Mouse (Mus musculus): ENCODE data around the gene Slc16a12. TPM values are rescaled to one million over a fixed set of nuclear protein-coding genes. Genes with fewer than 3 reads are reported as not detected.
"Not testable (repeated sequence)": the region's sequence is repeated elsewhere in the genome, so short reads cannot be mapped to it uniquely, and the experiment has no call there.

Gene Slc16a12
- polyA plus RNA-seq, 1 experiment = 59.6 TPM

DNA sequence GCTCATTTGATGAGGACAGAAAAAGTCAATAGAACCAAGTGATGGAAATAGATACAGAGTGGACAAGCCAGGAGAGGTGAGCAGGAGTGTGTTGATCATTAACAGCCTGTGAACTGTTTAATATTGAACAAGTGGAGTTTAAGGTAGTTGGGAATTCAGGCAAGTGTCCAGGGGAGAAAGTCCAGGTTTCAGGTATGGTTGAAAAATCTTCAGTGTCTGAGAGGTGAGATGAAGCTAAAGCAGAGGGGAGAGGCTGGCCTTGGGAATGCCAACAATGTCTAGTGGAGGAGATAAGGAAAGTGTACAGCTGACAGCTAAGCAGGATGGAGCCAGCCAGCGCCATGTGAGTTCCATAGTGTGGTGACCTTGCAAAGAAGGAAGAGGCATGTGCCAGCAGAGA, 11.7 kb upstream of the Slc16a12 start:
- Histone ChIP-seq H3K27ac (ENCODE audit: insufficient read depth, low read depth, low read length) (peak overlapping the region; percentile 96), H3K27me3 (replicated peaks; ENCODE audit: control insufficient read depth, insufficient read depth, low read length) (no peaks in the 10 kb centered on the region), H3K4me1 (ENCODE audit: control insufficient read depth, insufficient read depth, low read length) (peaks cover 24% of the 10 kb centered on the region; the same call in 1 of the 2 replicates), H3K4me3 (ENCODE audit: insufficient read depth, low read depth, low read length) (no peak overlapping the region), H3K36me3 (ENCODE audit: control insufficient read depth, insufficient read depth, low read length) (no peaks in the 10 kb centered on the region)
- TF ChIP-seq CTCF (conservative IDR thresholded peaks at IDR 0.05; ENCODE audit: insufficient read depth, insufficient read length, low read depth, low read length) (no peak), POLR2A (IDR thresholded peaks at IDR 0.05; ENCODE audit: low read depth, low read length) (no peak)
- peak; percentile 95 for DNase-seq
- WGBS = 25% methylated on average over 1 of the region's 1 CpGs

DNA sequence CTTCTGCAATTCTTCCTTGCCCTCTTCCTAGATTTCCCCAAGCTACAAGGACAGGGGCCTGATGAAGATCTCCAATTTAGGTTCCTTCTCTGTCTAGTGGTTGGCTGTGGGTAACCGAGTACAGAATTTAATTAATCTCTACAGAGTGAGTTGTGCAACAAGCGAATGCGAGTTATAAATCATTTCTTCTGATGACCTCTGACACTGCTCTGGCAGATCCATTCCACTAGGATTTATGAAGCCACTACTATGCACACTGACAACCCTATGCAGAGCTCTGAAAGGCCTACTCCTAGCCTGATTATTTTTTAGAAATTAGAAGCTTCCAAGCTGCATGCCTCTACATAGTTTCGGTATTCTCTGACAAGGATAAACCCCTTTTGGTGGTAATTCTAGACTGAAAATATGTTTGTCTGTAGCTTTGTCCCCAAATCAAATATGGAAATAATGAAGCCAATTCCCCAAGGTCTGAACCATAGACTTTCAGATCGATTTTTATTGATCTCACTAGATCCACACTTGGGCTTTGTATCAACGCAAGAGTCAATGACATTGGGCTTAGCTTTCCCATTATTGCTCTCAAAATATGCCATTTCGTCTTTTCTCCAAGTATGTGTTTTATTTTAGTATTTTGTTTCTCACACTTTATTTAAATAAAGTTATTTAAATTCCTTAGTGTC, 9.6 kb upstream of the Slc16a12 start:
- H3K4me3 ChIP-seq (ENCODE audit: insufficient read depth, low read depth, low read length) = no peak overlapping the region
- no peaks in the 10 kb centered on the region for H3K36me3 ChIP-seq (ENCODE audit: control insufficient read depth, insufficient read depth, low read length)
- TF ChIP-seq CTCF (conservative IDR thresholded peaks at IDR 0.05; ENCODE audit: insufficient read depth, insufficient read length, low read depth, low read length) = no peak
- no peak for TF ChIP-seq POLR2A (IDR thresholded peaks at IDR 0.05; ENCODE audit: low read depth, low read length)
- 77% methylated on average over 7 of the region's 7 CpGs for WGBS
- peak; percentile 30 for DNase-seq
- peaks cover 26% of the 10 kb centered on the region; the same call in 1 of the 2 replicates for H3K4me1 ChIP-seq (ENCODE audit: control insufficient read depth, insufficient read depth, low read length)
- H3K27me3 ChIP-seq (replicated peaks; ENCODE audit: control insufficient read depth, insufficient read depth, low read length) = no peaks in the 10 kb centered on the region
- H3K27ac ChIP-seq (ENCODE audit: insufficient read depth, low read depth, low read length) = no peak overlapping the region

DNA sequence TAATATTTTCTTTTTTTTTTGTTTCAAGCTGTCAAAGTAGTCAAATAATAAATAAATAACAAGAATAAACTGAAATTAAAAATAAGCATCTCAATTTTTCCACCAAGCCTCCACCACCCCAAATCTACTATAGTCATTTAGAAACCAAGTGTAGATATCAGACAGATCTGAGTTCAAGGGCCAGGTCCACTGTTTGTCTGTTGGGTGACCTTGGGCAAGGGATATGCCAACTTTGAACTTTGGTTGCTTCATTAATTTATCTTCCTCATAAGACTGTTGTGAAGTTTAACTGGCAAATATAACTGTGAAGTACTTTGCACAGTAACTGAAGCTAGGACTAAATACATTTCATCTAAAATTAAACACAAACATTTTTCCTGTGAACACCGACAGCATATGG, 8.6 kb upstream of the Slc16a12 start:
- DNase-seq = peak; percentile 42
- 73% methylated on average over 1 of the region's 1 CpGs for WGBS
- Histone ChIP-seq H3K27ac (ENCODE audit: insufficient read depth, low read depth, low read length) (no peak overlapping the region), H3K4me1 (ENCODE audit: control insufficient read depth, insufficient read depth, low read length) (peaks cover 26% of the 10 kb centered on the region; the same call in 1 of the 2 replicates), H3K36me3 (ENCODE audit: control insufficient read depth, insufficient read depth, low read length) (no peaks in the 10 kb centered on the region), H3K4me3 (ENCODE audit: insufficient read depth, low read depth, low read length) (no peak overlapping the region), H3K27me3 (replicated peaks; ENCODE audit: control insufficient read depth, insufficient read depth, low read length) (no peaks in the 10 kb centered on the region)
- TF ChIP-seq CTCF (conservative IDR thresholded peaks at IDR 0.05; ENCODE audit: insufficient read depth, insufficient read length, low read depth, low read length) (no peak), POLR2A (IDR thresholded peaks at IDR 0.05; ENCODE audit: low read depth, low read length) (no peak)

DNA sequence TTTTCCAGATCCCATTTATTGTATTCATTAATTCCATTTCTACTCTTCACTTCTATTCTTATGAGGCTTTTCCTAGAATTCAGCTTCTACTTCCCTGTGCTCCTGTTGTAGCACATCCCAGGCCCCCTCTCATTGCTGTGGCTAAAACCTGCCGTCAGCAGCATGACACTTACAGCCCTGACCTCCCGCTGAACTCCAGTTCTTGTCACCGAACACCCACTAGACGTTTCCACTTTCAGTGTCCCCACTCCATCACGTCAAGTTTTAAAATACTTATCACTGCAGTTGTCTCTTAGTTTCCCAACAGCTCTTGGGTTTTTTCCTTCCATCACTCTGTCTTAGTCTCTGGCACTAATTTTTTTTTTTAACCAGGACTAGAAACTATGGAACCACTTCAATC, 6.2 kb upstream of the Slc16a12 start:
- no peaks in the 10 kb centered on the region for H3K27me3 ChIP-seq (replicated peaks; ENCODE audit: control insufficient read depth, insufficient read depth, low read length)
- peaks cover 17% of the 10 kb centered on the region; the same call in 1 of the 2 replicates for H3K4me1 ChIP-seq (ENCODE audit: control insufficient read depth, insufficient read depth, low read length)
- H3K36me3 ChIP-seq (ENCODE audit: control insufficient read depth, insufficient read depth, low read length) = no peaks in the 10 kb centered on the region
- 43% methylated on average over 5 of the region's 5 CpGs for WGBS
- TF ChIP-seq POLR2A (IDR thresholded peaks at IDR 0.05; ENCODE audit: low read depth, low read length) (no peak), CTCF (conservative IDR thresholded peaks at IDR 0.05; ENCODE audit: insufficient read depth, insufficient read length, low read depth, low read length) (no peak)
- H3K27ac ChIP-seq (ENCODE audit: insufficient read depth, low read depth, low read length) = no peak overlapping the region
- H3K4me3 ChIP-seq (ENCODE audit: insufficient read depth, low read depth, low read length) = no peak overlapping the region
- no peak for DNase-seq

DNA sequence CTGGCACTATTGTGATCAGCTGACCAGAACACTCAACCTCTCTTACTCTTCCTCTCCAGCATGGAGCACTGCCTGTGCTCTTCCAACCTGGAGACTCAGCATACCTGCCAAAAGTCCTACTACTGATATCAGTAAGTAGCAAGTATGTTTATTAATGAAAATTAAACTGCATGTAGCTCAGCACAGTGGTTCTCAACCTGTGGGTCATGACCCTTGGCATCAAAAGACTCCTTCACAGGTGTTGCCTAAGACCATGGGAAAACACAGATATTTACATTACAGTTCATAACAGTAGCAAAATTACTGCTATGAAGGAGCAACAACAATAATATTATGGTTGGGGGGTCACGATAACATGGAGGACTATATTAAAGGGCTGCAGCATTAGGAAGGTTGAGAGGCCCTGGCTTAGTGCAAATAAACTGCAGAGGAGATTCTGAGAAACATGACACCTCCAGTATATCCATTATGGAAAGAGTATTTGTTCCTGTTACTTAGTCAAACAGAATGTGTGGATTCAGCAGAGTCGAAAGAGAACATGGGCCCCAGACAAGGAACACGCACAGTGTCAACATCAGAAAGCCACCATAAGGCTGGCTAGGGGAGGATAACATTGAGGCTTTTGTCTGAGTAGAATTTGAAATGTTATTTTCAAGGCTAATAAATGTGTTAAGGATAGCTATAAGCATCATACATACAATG, 5.5 kb upstream of the Slc16a12 start:
- no peak for TF ChIP-seq CTCF (conservative IDR thresholded peaks at IDR 0.05; ENCODE audit: insufficient read depth, insufficient read length, low read depth, low read length)
- no peak for TF ChIP-seq POLR2A (IDR thresholded peaks at IDR 0.05; ENCODE audit: low read depth, low read length)
- 79% methylated on average over 3 of the region's 3 CpGs for WGBS
- Histone ChIP-seq H3K27ac (ENCODE audit: insufficient read depth, low read depth, low read length) (no peak overlapping the region), H3K27me3 (replicated peaks; ENCODE audit: control insufficient read depth, insufficient read depth, low read length) (no peaks in the 10 kb centered on the region), H3K36me3 (ENCODE audit: control insufficient read depth, insufficient read depth, low read length) (no peaks in the 10 kb centered on the region), H3K4me3 (ENCODE audit: insufficient read depth, low read depth, low read length) (no peak overlapping the region), H3K4me1 (ENCODE audit: control insufficient read depth, insufficient read depth, low read length) (peaks cover 13% of the 10 kb centered on the region; the same call in 1 of the 2 replicates)
- no peak for DNase-seq

DNA sequence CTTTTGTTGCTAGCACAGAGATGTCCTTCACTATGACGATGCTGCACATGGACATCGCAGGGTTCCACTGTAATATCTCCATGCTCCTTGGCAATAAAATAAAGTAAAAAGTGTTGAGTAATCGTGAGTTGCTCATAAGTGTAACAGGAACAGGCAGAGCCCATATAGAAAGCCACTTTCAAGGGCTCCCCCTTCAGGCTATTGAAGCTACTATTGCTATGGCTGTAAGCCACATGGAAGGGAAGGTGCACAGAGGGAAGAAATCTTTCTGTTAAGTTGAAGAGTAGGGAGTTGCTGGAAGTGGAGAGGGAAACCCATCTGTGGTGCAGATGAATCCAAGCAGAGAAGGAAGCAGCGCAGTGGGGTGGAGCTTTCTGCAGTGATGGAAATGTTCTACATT, 4.1 kb upstream of the Slc16a12 start:
- H3K36me3 ChIP-seq (ENCODE audit: control insufficient read depth, insufficient read depth, low read length) = no peaks in the 10 kb centered on the region
- WGBS = 83% methylated on average over 4 of the region's 4 CpGs
- peak; percentile 45 for DNase-seq
- no peaks in the 10 kb centered on the region for H3K27me3 ChIP-seq (replicated peaks; ENCODE audit: control insufficient read depth, insufficient read depth, low read length)
- no peak overlapping the region for H3K4me3 ChIP-seq (ENCODE audit: insufficient read depth, low read depth, low read length)
- no peak overlapping the region for H3K27ac ChIP-seq (ENCODE audit: insufficient read depth, low read depth, low read length)
- no peak for TF ChIP-seq POLR2A (IDR thresholded peaks at IDR 0.05; ENCODE audit: low read depth, low read length)
- 0 out of 2 replicates have a peak, but pooled peaks have one; percentile 17 for TF ChIP-seq CTCF (conservative IDR thresholded peaks at IDR 0.05; ENCODE audit: insufficient read depth, insufficient read length, low read depth, low read length)
- H3K4me1 ChIP-seq (ENCODE audit: control insufficient read depth, insufficient read depth, low read length) = peaks cover 3% of the 10 kb centered on the region; the same call in 1 of the 2 replicates

DNA sequence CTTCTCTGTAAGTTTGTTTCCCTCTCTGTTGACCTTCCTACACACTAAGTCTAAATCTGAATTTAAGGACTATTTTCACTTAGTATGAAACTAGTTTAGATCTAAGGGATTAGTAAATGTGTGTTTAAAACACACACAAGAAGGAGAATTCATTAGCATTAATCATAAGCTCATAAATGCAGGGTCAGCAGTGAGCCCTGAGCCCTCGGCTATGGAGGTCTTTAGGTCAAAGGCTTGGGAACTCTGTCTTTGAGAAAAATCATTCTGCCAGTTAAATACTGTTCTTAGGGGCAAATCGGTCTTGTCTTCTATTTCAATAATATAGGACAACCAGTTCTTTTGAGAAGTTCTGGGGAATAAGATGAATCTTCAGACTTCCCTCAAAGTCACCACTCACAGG, 1.9 kb upstream of the Slc16a12 start:
- Histone ChIP-seq H3K4me1 (ENCODE audit: control insufficient read depth, insufficient read depth, low read length) (peaks cover 2% of the 10 kb centered on the region; the same call in 1 of the 2 replicates), H3K27me3 (replicated peaks; ENCODE audit: control insufficient read depth, insufficient read depth, low read length) (no peaks in the 10 kb centered on the region), H3K36me3 (ENCODE audit: control insufficient read depth, insufficient read depth, low read length) (no peaks in the 10 kb centered on the region), H3K4me3 (ENCODE audit: insufficient read depth, low read depth, low read length) (no peak overlapping the region), H3K27ac (ENCODE audit: insufficient read depth, low read depth, low read length) (peak overlapping the region; percentile 86)
- TF ChIP-seq POLR2A (IDR thresholded peaks at IDR 0.05; ENCODE audit: low read depth, low read length) = no peak
- TF ChIP-seq CTCF (conservative IDR thresholded peaks at IDR 0.05; ENCODE audit: insufficient read depth, insufficient read length, low read depth, low read length) = no peak
- WGBS = 26% methylated on average over 2 of the region's 2 CpGs
- peak; percentile 64 for DNase-seq

DNA sequence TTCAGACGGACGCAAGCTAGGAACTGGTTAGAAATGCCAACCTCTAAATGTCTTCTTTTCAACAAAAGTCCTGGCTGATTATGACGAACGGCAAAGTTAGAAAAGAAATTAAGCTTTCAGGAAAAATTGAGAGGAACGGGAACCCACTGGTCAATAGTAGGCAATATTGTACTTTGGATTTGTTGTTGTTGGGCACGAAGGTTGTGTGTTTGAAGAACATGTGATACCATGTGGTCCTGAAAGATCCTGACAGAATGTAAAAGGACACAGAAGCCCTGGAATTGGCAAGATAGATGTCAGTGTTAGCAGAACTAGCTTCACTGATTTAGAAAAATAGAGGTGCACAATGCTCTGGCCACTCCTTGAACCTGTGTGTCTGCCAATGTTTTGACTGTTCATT, 880 bp upstream of the Slc16a12 start:
- WGBS = 56% methylated on average over 6 of the region's 6 CpGs
- not testable (repeated sequence) for H3K27me3 ChIP-seq (replicated peaks; ENCODE audit: control insufficient read depth, insufficient read depth, low read length)
- DNase-seq = peak; percentile 28

More for the DNA sequence above, 880 bp upstream of the Slc16a12 start:
- H3K4me3 ChIP-seq (ENCODE audit: insufficient read depth, low read depth, low read length); H3K4me1 ChIP-seq (ENCODE audit: control insufficient read depth, insufficient read depth, low read length); H3K36me3 ChIP-seq (ENCODE audit: control insufficient read depth, insufficient read depth, low read length): not testable (repeated sequence)
- H3K27ac ChIP-seq (ENCODE audit: insufficient read depth, low read depth, low read length) = peak overlapping the region; percentile 85
